Mouse (Mus musculus): ENCODE results near the gene Dlx4. TPM values are rescaled to one million over a fixed set of nuclear protein-coding genes. Genes with fewer than 3 reads are reported as not detected.

The Dlx4 gene
- polyA plus RNA-seq, 1 experiment = not detected

DNA sequence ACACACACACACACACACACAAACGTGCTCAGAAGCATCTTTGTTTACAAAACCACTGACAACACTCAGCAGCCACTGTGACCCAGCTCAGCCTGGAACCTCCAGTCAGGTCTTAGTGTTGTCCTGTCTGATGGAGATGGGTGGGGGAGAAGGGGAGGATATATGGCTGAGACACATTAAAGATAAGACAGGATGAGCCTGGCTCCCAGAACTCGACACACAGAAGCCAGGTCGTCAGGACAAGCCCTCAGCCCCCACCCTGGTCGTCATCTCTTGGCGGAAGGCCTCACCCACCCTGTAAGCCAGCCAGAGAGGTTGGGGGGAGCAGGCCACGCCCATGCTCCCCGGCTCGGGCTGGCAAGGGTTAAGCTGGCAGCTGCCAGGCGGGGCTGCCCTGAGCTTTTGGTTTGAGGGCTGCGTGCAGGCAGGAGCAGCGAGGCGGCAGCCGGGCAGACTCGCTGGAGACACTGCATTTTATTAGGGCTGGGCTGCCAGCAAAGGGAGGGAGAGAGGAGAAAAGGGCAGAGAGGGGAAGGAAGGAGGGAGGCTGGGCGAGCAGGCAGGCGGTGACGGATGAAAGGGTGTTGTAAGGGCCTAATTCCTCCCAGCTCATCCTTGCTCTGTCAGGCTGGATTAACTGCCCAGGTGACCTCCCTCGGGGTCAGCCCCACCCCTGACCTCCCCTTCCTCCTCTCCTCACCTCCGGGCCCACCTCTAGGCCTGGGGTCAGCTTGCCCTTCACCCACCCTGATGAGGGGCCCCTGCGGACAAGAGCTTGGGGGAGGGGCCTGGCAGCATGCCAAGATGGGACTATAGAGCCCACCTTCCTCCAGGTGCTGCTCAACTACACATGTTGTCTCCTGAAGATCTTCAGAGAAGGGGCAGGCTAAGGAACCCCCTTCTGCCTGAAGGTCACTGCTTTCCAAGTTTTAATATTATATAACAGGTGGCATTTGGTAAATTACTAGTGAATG is 19.5 kb downstream of the Dlx4 start:
- TF ChIP-seq GATA1 (IDR thresholded peaks at IDR 0.05; ENCODE audit: borderline replicate concordance, low read length) (no peak), FLI1 (IDR thresholded peaks at IDR 0.05; ENCODE audit: low read length) (no peak)
- Histone ChIP-seq H3K27me3 (replicated peaks) (peaks cover 93% of the 10 kb centered on the region), H3K4me1 (peaks cover 10% of the 10 kb centered on the region), H3K9me3 (no peaks in the 10 kb centered on the region), H3K4me3 (replicated peaks) (peak overlapping the region; percentile 56), H3K36me3 (replicated peaks; ENCODE audit: low read length) (no peaks in the 10 kb centered on the region)

DNA sequence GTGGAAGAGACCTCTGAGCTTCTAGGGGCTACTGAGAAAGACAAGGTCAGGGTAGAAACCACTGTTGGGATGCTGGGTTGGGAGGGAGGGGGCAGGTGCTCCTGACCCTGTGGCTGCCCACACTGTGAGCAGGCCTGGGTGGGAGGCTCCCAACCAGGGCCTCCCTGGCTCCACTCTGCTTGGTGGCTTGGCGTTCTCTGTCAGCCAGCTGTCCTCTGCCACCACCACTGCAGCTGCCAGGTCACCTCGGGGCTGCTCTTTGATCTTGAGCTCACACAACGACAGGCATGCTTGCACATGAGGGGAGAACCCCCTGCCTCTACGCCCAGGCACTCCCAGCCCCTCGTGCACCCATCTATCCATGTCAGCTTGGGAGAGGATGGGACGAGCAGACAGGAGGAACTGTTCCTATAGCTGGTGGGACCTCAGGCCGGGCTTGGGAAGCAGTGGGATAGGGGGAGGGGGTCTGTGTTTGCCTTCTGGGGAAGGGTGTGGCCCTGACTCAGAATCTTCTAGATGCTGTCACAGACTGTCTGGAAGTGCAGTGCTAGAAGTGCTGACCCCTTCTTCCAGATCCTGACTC is 20.6 kb downstream of the Dlx4 start:
- Histone ChIP-seq H3K9me3 (no peaks in the 10 kb centered on the region), H3K4me1 (peaks cover 16% of the 10 kb centered on the region), H3K36me3 (replicated peaks; ENCODE audit: low read length) (no peaks in the 10 kb centered on the region), H3K4me3 (replicated peaks) (peak overlapping the region; percentile 50), H3K27me3 (replicated peaks) (peaks cover 96% of the 10 kb centered on the region)
- no peak for TF ChIP-seq FLI1 (IDR thresholded peaks at IDR 0.05; ENCODE audit: low read length)
- no peak for TF ChIP-seq GATA1 (IDR thresholded peaks at IDR 0.05; ENCODE audit: borderline replicate concordance, low read length)

GRCm38 (mm10) chr11:95122100-95122489 is 24.0 kb downstream of the Dlx4 start:
- TF ChIP-seq FLI1 (IDR thresholded peaks at IDR 0.05; ENCODE audit: low read length) (no peak), GATA1 (IDR thresholded peaks at IDR 0.05; ENCODE audit: borderline replicate concordance, low read length) (no peak)

GRCm38 (mm10) chr11:95121161-95122099 is 24.6 kb downstream of the Dlx4 start:
- Histone ChIP-seq H3K4me3 (replicated peaks) (no peak overlapping the region), H3K9me3 (no peaks in the 10 kb centered on the region), H3K36me3 (replicated peaks; ENCODE audit: low read length) (no peaks in the 10 kb centered on the region), H3K4me1 (peaks cover 23% of the 10 kb centered on the region), H3K27me3 (replicated peaks) (peaks cover 91% of the 10 kb centered on the region)
- no peak for TF ChIP-seq GATA1 (IDR thresholded peaks at IDR 0.05; ENCODE audit: borderline replicate concordance, low read length)
- TF ChIP-seq FLI1 (IDR thresholded peaks at IDR 0.05; ENCODE audit: low read length) = no peak

More at GRCm38 (mm10) chr11:95122100-95122489, 24.0 kb downstream of the Dlx4 start:
- Histone ChIP-seq H3K36me3 (replicated peaks; ENCODE audit: low read length) (no peaks in the 10 kb centered on the region), H3K9me3 (no peaks in the 10 kb centered on the region), H3K27me3 (replicated peaks) (peaks cover 97% of the 10 kb centered on the region), H3K4me1 (peaks cover 26% of the 10 kb centered on the region), H3K4me3 (replicated peaks) (no peak overlapping the region)

DNA sequence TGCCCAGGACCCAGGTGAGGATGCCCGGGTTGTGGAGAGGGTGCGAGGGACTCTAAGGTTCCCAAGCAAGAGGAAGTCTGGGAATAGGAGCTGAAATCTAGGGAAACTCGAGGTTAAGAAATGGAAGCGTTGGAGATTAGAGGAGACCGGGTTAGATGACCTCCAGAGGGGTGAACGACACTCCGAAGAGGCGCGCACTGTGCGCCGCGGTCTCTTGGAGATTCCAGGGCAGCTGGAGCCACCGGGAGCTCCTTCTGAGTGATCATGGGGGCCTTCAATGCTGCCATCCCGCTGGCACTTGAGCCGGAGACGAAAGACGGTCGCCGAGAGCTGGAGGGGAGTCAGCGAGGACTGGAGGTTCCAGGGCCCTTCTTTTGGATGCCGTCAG is 25.4 kb downstream of the Dlx4 start:
- H3K27me3 ChIP-seq (replicated peaks) = peaks cover 85% of the 10 kb centered on the region

DNA sequence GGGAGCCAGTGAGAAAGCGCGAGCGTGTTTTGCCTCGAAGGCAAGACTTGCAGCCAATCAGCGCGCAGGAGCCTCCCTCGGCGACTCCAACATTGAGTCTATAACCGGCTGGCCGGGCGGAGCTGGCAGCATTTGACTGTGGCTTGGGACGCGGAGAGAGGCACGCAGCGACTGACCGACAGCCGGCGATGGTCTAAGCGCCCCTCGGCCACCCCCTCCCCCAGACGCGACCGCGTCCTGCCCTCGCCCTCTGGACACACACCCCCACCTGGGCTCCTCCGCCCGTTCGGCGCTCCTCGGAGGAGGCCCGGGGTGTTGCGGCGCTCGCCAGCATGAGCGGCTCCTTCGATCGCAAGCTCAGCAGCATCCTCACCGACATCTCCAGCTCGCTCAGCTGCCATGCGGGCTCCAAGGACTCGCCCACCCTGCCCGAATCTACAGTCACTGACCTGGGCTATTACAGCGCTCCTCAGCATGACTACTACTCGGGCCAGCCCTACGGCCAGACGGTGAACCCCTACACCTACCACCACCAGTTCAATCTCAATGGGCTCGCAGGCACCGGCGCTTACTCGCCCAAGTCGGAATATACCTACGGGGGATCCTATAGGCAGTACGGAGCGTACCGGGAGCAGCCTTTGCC is 26.0 kb downstream of the Dlx4 start, which contains the start of gene Dlx3:
Gene Dlx3 (plus strand): TSS at position 130 of the 643 bp plus-strand sequence.
- TF ChIP-seq FLI1 (IDR thresholded peaks at IDR 0.05; ENCODE audit: low read length) = no peak
- no peak for TF ChIP-seq GATA1 (IDR thresholded peaks at IDR 0.05; ENCODE audit: borderline replicate concordance, low read length)
- Histone ChIP-seq H3K9me3 (no peaks in the 10 kb centered on the region), H3K27me3 (replicated peaks) (peaks cover 85% of the 10 kb centered on the region), H3K36me3 (replicated peaks; ENCODE audit: low read length) (no peaks in the 10 kb centered on the region), H3K4me3 (replicated peaks) (no peak within 1 kb of the TSS), H3K4me1 (peaks cover 20% of the 10 kb centered on the region)

More for the DNA sequence above, 25.4 kb downstream of the Dlx4 start:
- Histone ChIP-seq H3K9me3 (no peaks in the 10 kb centered on the region), H3K36me3 (replicated peaks; ENCODE audit: low read length) (no peaks in the 10 kb centered on the region), H3K4me3 (replicated peaks) (no peak overlapping the region), H3K4me1 (peaks cover 20% of the 10 kb centered on the region)
- TF ChIP-seq GATA1 (IDR thresholded peaks at IDR 0.05; ENCODE audit: borderline replicate concordance, low read length) (no peak), FLI1 (IDR thresholded peaks at IDR 0.05; ENCODE audit: low read length) (no peak)

DNA sequence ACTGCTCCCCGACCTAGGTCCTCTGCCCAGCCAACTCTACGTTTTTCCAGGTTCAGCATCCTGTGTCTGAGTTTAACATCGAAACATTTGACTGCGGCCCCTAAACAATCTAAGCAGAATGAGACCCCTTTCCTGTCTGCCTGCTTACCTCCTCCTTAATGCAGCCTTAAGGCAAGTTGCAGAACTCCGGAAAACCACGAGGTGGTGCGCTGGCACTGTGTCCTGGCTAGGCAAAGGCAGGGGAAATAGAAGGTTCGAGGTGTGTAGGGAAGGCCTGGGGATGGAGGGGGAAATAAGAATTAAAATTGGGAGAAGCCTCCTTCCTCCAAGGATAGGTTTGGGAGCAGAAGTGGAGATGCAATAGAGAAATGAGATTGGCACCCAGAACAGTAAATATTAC is 27.6 kb downstream of the Dlx4 start:
- Histone ChIP-seq H3K4me3 (replicated peaks) (no peak overlapping the region), H3K9me3 (peaks cover 4% of the 10 kb centered on the region), H3K4me1 (peaks cover 20% of the 10 kb centered on the region), H3K36me3 (replicated peaks; ENCODE audit: low read length) (no peaks in the 10 kb centered on the region), H3K27me3 (replicated peaks) (peaks cover 82% of the 10 kb centered on the region)
- no peak for TF ChIP-seq GATA1 (IDR thresholded peaks at IDR 0.05; ENCODE audit: borderline replicate concordance, low read length)
- TF ChIP-seq FLI1 (IDR thresholded peaks at IDR 0.05; ENCODE audit: low read length) = no peak

DNA sequence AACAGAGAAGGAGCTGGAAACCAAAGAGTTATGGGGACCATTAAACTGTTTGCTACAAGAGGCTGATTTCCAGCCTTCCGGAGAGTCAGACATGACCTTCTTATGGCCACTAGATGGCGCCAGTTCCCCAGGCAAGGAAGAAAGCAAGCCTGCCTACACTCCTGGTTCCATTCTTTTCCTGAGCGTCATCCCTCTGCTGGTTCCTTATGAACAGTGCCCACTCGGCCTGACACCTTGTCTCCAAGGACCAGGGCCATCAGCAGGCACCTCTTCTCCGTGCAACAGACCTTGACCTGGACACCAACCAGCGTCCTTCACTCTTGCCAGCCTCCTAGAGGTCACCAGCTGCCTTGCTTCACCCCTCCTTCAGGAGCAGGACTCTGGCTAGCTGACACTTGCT is 29.0 kb downstream of the Dlx4 start:
- TF ChIP-seq GATA1 (IDR thresholded peaks at IDR 0.05; ENCODE audit: borderline replicate concordance, low read length) (no peak), FLI1 (IDR thresholded peaks at IDR 0.05; ENCODE audit: low read length) (no peak)
- Histone ChIP-seq H3K4me1 (peaks cover 20% of the 10 kb centered on the region), H3K9me3 (peaks cover 4% of the 10 kb centered on the region), H3K36me3 (replicated peaks; ENCODE audit: low read length) (no peaks in the 10 kb centered on the region), H3K4me3 (replicated peaks) (peak overlapping the region; percentile 60), H3K27me3 (replicated peaks) (peaks cover 79% of the 10 kb centered on the region)

DNA sequence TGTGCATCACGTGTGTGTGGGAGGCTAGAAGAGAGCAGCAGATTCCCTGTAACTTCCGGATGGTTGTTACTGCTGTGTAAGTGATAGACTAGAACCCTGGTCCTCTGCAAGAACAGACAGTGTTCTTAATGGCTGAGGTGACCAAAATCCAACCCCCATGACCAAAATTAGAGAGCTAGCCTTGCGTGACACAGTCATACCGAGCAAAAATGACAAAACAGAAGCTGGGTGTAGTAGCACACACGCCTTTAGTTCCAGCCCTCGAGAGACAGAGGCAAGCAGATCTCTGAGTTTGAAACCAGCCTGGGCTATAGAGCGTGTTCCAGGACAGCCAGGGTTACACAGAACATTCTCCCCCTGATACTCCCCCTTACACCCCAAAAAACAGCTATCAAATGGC is 36.0 kb downstream of the Dlx4 start:
- Histone ChIP-seq H3K27me3 (replicated peaks) (peaks cover 70% of the 10 kb centered on the region), H3K36me3 (replicated peaks; ENCODE audit: low read length) (no peaks in the 10 kb centered on the region), H3K9me3 (peaks cover 4% of the 10 kb centered on the region), H3K4me3 (replicated peaks) (no peak overlapping the region), H3K4me1 (peaks cover 16% of the 10 kb centered on the region)
- TF ChIP-seq GATA1 (IDR thresholded peaks at IDR 0.05; ENCODE audit: borderline replicate concordance, low read length) (no peak), FLI1 (IDR thresholded peaks at IDR 0.05; ENCODE audit: low read length) (no peak)
